Mouse (Mus musculus) heart, adult 2 months (tissue): ENCODE measurements at regions not wholly inside any gene's neighbourhood (a gene's known extent, or its start where the extent isn't known, plus 50 kb on each side); places are given as distances from the start of the nearest gene placed in this dataset.

Source experiments
- DNase-seq, 2 experiments: peaks; one replicate each; pipeline ENCODE4 v3.0.0; 2021
- H3K27ac ChIP-seq: fragments of 200-600 bp; 2 replicates; pipeline ENCODE4 v1.8.1; 2022
- H3K27me3 ChIP-seq: fragments of 200-500 bp; 2 replicates; pipeline ENCODE4 v1.6.1; 2012; ENCODE audit warnings: mild to moderate bottlenecking, low read length, inconsistent platforms, mixed read lengths; ENCODE audit not compliant: control insufficient read depth, insufficient read depth
- H3K36me3 ChIP-seq: fragments of 200-500 bp; 2 replicates; pipeline ENCODE4 v1.6.1; 2012; ENCODE audit warnings: low read length, inconsistent platforms; ENCODE audit not compliant: control insufficient read depth, insufficient read depth
- H3K4me1 ChIP-seq: fragments of 200-500 bp; 2 replicates; pipeline ENCODE4 v1.6.1; 2011; ENCODE audit warnings: low read length; ENCODE audit not compliant: control insufficient read depth, insufficient read depth
- H3K4me3 ChIP-seq: fragments of 200-600 bp; 2 replicates; pipeline ENCODE4 v1.8.1; 2022
- H3K79me2 ChIP-seq: fragments of 200-500 bp; replicated peaks from 2 replicates; pipeline ENCODE4 v1.6.1; 2012; ENCODE audit warnings: mild to moderate bottlenecking, inconsistent platforms, low read length, moderate library complexity, mixed read lengths; ENCODE audit not compliant: control insufficient read depth, insufficient read depth
- H3K9ac ChIP-seq: fragments of 200-500 bp; 2 replicates; pipeline ENCODE4 v1.6.1; 2012; ENCODE audit warnings: low read depth, mild to moderate bottlenecking, control low read depth, inconsistent platforms, low read length, mixed read lengths
- CTCF ChIP-seq: fragments of 200-600 bp; IDR thresholded peaks from 2 replicates; pipeline ENCODE4 v1.8.1; 2022; ENCODE audit warnings: antibody characterized with exemption, mild to moderate bottlenecking, moderate library complexity
- EP300 ChIP-seq: fragments of 200-500 bp; IDR thresholded peaks from 2 replicates; pipeline ENCODE4 v1.6.1; 2011; ENCODE audit warnings: low read depth, low read length, control low read depth; ENCODE audit not compliant: insufficient read depth
- POLR2A ChIP-seq: fragments of 200-500 bp; IDR thresholded peaks from 2 replicates; pipeline ENCODE4 v1.6.1; 2011; ENCODE audit warnings: mild to moderate bottlenecking, low read depth, low read length, control low read depth; ENCODE audit not compliant: insufficient read depth
- WGBS: fragments of 180-500 bp; shearing (Covaris S2); methylation state at CpG from one replicate; pipeline ENCODE4 v1.1.7; 2018; 5-methylcytosine and 5-hydroxymethylcytosine counted together
- intact Hi-C: fragments of 180-260 bp; cut with DNase I; formaldehyde crosslinking; loops from one replicate; pipeline ENCODE4 v1.15.1; 2025

- no peaks in the 10 kb centered on the region for H3K79me2 ChIP-seq
- no peak overlapping the region for H3K27ac ChIP-seq
- H3K36me3 ChIP-seq, result no peaks in the 10 kb centered on the region
- DNase-seq, result no peak
- no peak for TF ChIP-seq CTCF
- TF ChIP-seq POLR2A, result no peak
- TF ChIP-seq EP300, result no peak
- H3K4me3 ChIP-seq, result no peak overlapping the region
- peaks cover 4% of the 10 kb centered on the region; the same call in 1 of the 2 replicates for H3K27me3 ChIP-seq
- no peak overlapping the region for H3K9ac ChIP-seq
- no peaks in the 10 kb centered on the region for H3K4me1 ChIP-seq
- intact Hi-C loops, result no loop called here
- WGBS, result 20% methylated on average over 12 of the region's 12 CpGs
Measured at GRCm38 (mm10) chr5:120322732-120323316, 108.7 kb upstream of the Lhx5 start.

GRCm38 (mm10) chr5:120324111-120324510 is 107.4 kb upstream of the Lhx5 start:
- no peak overlapping the region for H3K9ac ChIP-seq
- peaks cover 4% of the 10 kb centered on the region; the same call in 1 of the 2 replicates for H3K27me3 ChIP-seq
- intact Hi-C loops, result no loop called here
- H3K36me3 ChIP-seq, result no peaks in the 10 kb centered on the region
- WGBS, result 62% methylated on average over 2 of the region's 2 CpGs
- H3K4me3 ChIP-seq, result no peak overlapping the region
- no peaks in the 10 kb centered on the region for H3K79me2 ChIP-seq
- TF ChIP-seq CTCF, result no peak
- no peak for TF ChIP-seq EP300
- no peak for TF ChIP-seq POLR2A
- H3K4me1 ChIP-seq, result no peaks in the 10 kb centered on the region
- H3K27ac ChIP-seq, result no peak overlapping the region
- no peak for DNase-seq

- 39% methylated on average over 16 of the region's 16 CpGs for WGBS
- no peak for DNase-seq
- intact Hi-C loops, result no loop called here
- Histone ChIP-seq H3K4me1 (no peaks in the 10 kb centered on the region), H3K27me3 (peaks cover 4% of the 10 kb centered on the region; the same call in 1 of the 2 replicates), H3K27ac (no peak overlapping the region), H3K4me3 (no peak overlapping the region), H3K9ac (no peak overlapping the region), H3K79me2 (no peaks in the 10 kb centered on the region), H3K36me3 (no peaks in the 10 kb centered on the region)
- TF ChIP-seq POLR2A, result no peak
- TF ChIP-seq EP300, result no peak
- TF ChIP-seq CTCF, result no peak
Measured at GRCm38 (mm10) chr5:120325386-120325910, 106.1 kb upstream of the Lhx5 start.

- Histone ChIP-seq H3K9ac (no peak overlapping the region), H3K4me1 (no peaks in the 10 kb centered on the region), H3K4me3 (no peak overlapping the region), H3K79me2 (no peaks in the 10 kb centered on the region), H3K27ac (no peak overlapping the region), H3K36me3 (no peaks in the 10 kb centered on the region), H3K27me3 (peaks cover under 1% of the 10 kb centered on the region; the same call in 1 of the 2 replicates)
- DNase-seq, result no peak
- 43% methylated on average over 14 of the region's 14 CpGs for WGBS
- intact Hi-C loops, result no loop called here
- TF ChIP-seq CTCF (no peak), EP300 (no peak), POLR2A (no peak)
Measured at GRCm38 (mm10) chr5:120332030-120332429, 99.5 kb upstream of the Lhx5 start.

- no peaks in the 10 kb centered on the region for H3K79me2 ChIP-seq
- H3K27ac ChIP-seq, result no peak overlapping the region
- H3K4me3 ChIP-seq, result no peak overlapping the region
- intact Hi-C loops, result no loop called here
- H3K4me1 ChIP-seq, result no peaks in the 10 kb centered on the region
- no peaks in the 10 kb centered on the region for H3K36me3 ChIP-seq
- no peak for DNase-seq
- TF ChIP-seq EP300 (no peak), POLR2A (no peak)
- 76% methylated on average over 2 of the region's 2 CpGs for WGBS
- no peak overlapping the region for H3K9ac ChIP-seq
- H3K27me3 ChIP-seq, result peaks cover 2% of the 10 kb centered on the region; the same call in 1 of the 2 replicates
Measured at GRCm38 (mm10) chr5:120339162-120339561, 92.3 kb upstream of the Lhx5 start.

GRCm38 (mm10) chr5:120340696-120341231 is 90.7 kb upstream of the Lhx5 start:
- intact Hi-C loops, result no loop called here
- Histone ChIP-seq H3K36me3 (no peaks in the 10 kb centered on the region), H3K79me2 (no peaks in the 10 kb centered on the region), H3K4me3 (no peak overlapping the region), H3K27ac (no peak overlapping the region), H3K4me1 (no peaks in the 10 kb centered on the region), H3K27me3 (peaks cover 2% of the 10 kb centered on the region; the same call in 1 of the 2 replicates), H3K9ac (no peak overlapping the region)
- TF ChIP-seq EP300 (no peak), POLR2A (no peak), CTCF (no peak)
- DNase-seq, result no peak
- WGBS, result 38% methylated on average over 3 of the region's 3 CpGs
